Mouse (Mus musculus) lung, postnatal 0 days (tissue): ENCODE measurements around the gene Kif3a.

Experiments used
- CTCF ChIP-seq: IDR thresholded peaks from 2 replicates; pipeline ENCODE4 v1.5.1; 2016; ENCODE audit warnings: antibody characterized with exemption, mild to moderate bottlenecking
- EP300 ChIP-seq: IDR thresholded peaks from 2 replicates; pipeline ENCODE4 v1.6.1; 2016; ENCODE audit warnings: antibody characterized with exemption, mild to moderate bottlenecking, control low read depth

GRCm38 (mm10) chr11:53588279-53588678 lies 21.1 kb downstream of the Kif3a start:
- TF ChIP-seq CTCF: no peak
- TF ChIP-seq EP300: no peak
